Mouse (Mus musculus): ENCODE data around the gene Ccnt1.

DNA sequence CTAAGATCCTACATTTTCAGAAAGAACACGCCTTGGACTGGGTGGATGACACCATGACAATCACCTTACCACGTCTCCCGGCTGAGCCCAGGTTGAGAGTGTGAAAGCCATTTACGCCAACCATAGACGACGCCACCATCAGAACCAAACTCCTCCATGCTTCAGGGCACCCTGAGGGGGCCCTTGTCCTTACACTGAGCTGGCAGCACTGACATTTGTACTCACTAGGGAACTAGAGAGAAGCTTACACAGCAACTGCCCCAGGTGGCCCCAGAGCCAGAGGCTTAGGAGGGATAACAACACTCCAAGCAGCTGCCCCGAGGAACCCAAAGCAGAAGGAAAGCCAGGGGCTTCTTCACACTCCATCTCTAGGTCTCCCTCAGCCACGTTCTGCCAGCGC is 36.0 kb upstream of the Ccnt1 start:
- TF ChIP-seq CTCF (IDR thresholded peaks at IDR 0.05; ENCODE audit: borderline replicate concordance, insufficient read depth, low read length) = no peak
- TF ChIP-seq POLR2A (IDR thresholded peaks at IDR 0.05; ENCODE audit: low read depth, low read length) = no peak

All from embryonic fibroblast, embryonic 13.5 days (primary cell).